Comparison of ENCODE assay signal across 17 mouse cellular contexts in the genomic region with DNA sequence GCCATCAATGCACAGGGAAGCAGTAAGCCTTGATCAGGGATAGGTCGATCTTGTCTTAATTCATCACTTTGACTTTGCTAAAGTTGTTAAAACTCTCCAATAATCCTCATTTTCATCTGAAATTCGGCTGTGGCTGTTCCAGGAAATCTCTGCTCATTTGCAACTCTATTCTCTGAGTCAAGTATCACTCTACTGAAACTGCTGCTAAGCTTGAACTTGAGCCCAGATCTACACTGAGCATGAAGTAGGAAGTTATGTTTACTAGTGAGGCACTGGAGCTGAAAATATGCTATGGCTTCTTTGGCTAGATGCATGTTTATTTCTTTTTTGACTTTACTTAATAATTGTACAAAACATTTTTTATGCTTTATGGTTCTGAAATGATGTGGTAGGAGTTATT.
"Had no signal": no experiment of that assay in that cellular context is flagged by ENCODE, and none has a peak within 500 bp of the region (broad histone marks: within the 10 kb centered on the region; RNA-seq: fewer than 3 reads in every experiment).

No protein-coding gene starts in this region.

- H3K27me3 ChIP-seq: midbrain, embryonic 12.5 days; neural tube, embryonic 13.5 days; neural tube, embryonic 15.5 days; stomach, embryonic 15.5 days had no signal

- H3K36me3 ChIP-seq: midbrain, embryonic 10.5 days; midbrain, embryonic 12.5 days; neural tube, embryonic 13.5 days; neural tube, embryonic 15.5 days; stomach, embryonic 15.5 days had no signal

- H3K27ac ChIP-seq: midbrain, embryonic 10.5 days; midbrain, embryonic 12.5 days; neural tube, embryonic 13.5 days; neural tube, embryonic 15.5 days; stomach, embryonic 15.5 days; stomach, postnatal 0 days had no signal

- H3K4me2 ChIP-seq: lung, embryonic 14.5 days; midbrain, embryonic 12.5 days; neural tube, embryonic 13.5 days; neural tube, embryonic 15.5 days; stomach, embryonic 15.5 days had no signal

- H3K9me3 ChIP-seq: midbrain, embryonic 10.5 days; midbrain, embryonic 12.5 days; neural tube, embryonic 13.5 days; neural tube, embryonic 15.5 days; stomach, embryonic 15.5 days had no signal

- DNase-seq: lung, adult 18-20 months; lung, embryonic 14.5 days; lung, postnatal 10 days; lung, postnatal 4 days; midbrain, embryonic 14.5 days; right cerebral cortex, postnatal 25 days; thymus, adult 18-20 months; thymus, postnatal 14 days; thymus, postnatal 36 days had no signal

- ATAC-seq: midbrain, embryonic 16.5 days had no signal

- H3K9ac ChIP-seq: lung, embryonic 14.5 days; midbrain, embryonic 12.5 days; neural tube, embryonic 13.5 days; neural tube, embryonic 15.5 days; stomach, embryonic 15.5 days had no signal

- H3K4me1 ChIP-seq: midbrain, embryonic 12.5 days; neural tube, embryonic 13.5 days; stomach, embryonic 15.5 days had no signal

- H3K4me3 ChIP-seq: midbrain, embryonic 10.5 days; midbrain, embryonic 12.5 days; myocyte; neural tube, embryonic 13.5 days; neural tube, embryonic 15.5 days; stomach, embryonic 15.5 days had no signal
